Mouse (Mus musculus): ENCODE data around the gene Yju2. TPM values are rescaled to one million over a fixed set of nuclear protein-coding genes. Genes with fewer than 3 reads are reported as not detected.

The Yju2 gene
- total RNA-seq, 2 experiments from 2014 or later = 17.1 to 18.7 TPM

GRCm38 (mm10) chr17:56003000-56003399 is 44.1 kb downstream of the Yju2 start:
- ATAC-seq (replicated peaks; ENCODE audit: low FRiP score, low TSS enrichment, poor library complexity, severe bottlenecking) = no peak

- no peak for ATAC-seq (replicated peaks; ENCODE audit: low FRiP score, low TSS enrichment, poor library complexity, severe bottlenecking)
These were observed 46.6 kb downstream of the Yju2 start, which contains the start of the genes Stap2 and Mpnd for GRCm38 (mm10) chr17:56005415-56006061. TSS of gene Stap2 (minus strand) at chr17:56005584. TSS of gene Mpnd (plus strand) at chr17:56005711.

- ATAC-seq (replicated peaks; ENCODE audit: low FRiP score, low TSS enrichment, poor library complexity, severe bottlenecking) = no peak
These were observed 48.1 kb downstream of the Yju2 start for GRCm38 (mm10) chr17:56006956-56007355.

GRCm38 (mm10) chr17:56007444-56008355 is 48.8 kb downstream of the Yju2 start:
- no peak for ATAC-seq (replicated peaks; ENCODE audit: low FRiP score, low TSS enrichment, poor library complexity, severe bottlenecking)

GRCm38 (mm10) chr17:56008356-56009087 is 49.6 kb downstream of the Yju2 start:
- peak; percentile 91 for ATAC-seq (replicated peaks; ENCODE audit: low FRiP score, low TSS enrichment, poor library complexity, severe bottlenecking)

- ATAC-seq (replicated peaks; ENCODE audit: low FRiP score, low TSS enrichment, poor library complexity, severe bottlenecking) = peak; percentile 90
These were observed 50.4 kb downstream of the Yju2 start for GRCm38 (mm10) chr17:56009088-56009961.

GRCm38 (mm10) chr17:56009962-56010240 is 51.0 kb downstream of the Yju2 start:
- no peak for ATAC-seq (replicated peaks; ENCODE audit: low FRiP score, low TSS enrichment, poor library complexity, severe bottlenecking)

- ATAC-seq (replicated peaks; ENCODE audit: low FRiP score, low TSS enrichment, poor library complexity, severe bottlenecking) = no peak; the same call in 1 of the 2 replicates
These were observed 51.4 kb downstream of the Yju2 start for GRCm38 (mm10) chr17:56010255-56010654.

- peak; percentile 8; the same call in 1 of the 2 replicates for ATAC-seq (replicated peaks; ENCODE audit: low FRiP score, low TSS enrichment, poor library complexity, severe bottlenecking)
These were observed 51.8 kb downstream of the Yju2 start for GRCm38 (mm10) chr17:56010681-56011080.

- no peak for ATAC-seq (replicated peaks; ENCODE audit: low FRiP score, low TSS enrichment, poor library complexity, severe bottlenecking)
These were observed 52.5 kb downstream of the Yju2 start for GRCm38 (mm10) chr17:56011441-56011840.

- ATAC-seq (replicated peaks; ENCODE audit: low FRiP score, low TSS enrichment, poor library complexity, severe bottlenecking) = no peak
These were observed 56.4 kb downstream of the Yju2 start for GRCm38 (mm10) chr17:56015293-56015692.

GRCm38 (mm10) chr17:56016382-56016781 is 57.5 kb downstream of the Yju2 start:
- ATAC-seq (replicated peaks; ENCODE audit: low FRiP score, low TSS enrichment, poor library complexity, severe bottlenecking) = no peak

GRCm38 (mm10) chr17:56016793-56017785 is 58.2 kb downstream of the Yju2 start:
- ATAC-seq (replicated peaks; ENCODE audit: low FRiP score, low TSS enrichment, poor library complexity, severe bottlenecking) = no peak

- ATAC-seq (replicated peaks; ENCODE audit: low FRiP score, low TSS enrichment, poor library complexity, severe bottlenecking) = no peak
These were observed 58.9 kb downstream of the Yju2 start for GRCm38 (mm10) chr17:56017848-56018247.
